Mouse (Mus musculus): ENCODE measurements around the gene Acvr1b.

Acvr1b gene

DNA sequence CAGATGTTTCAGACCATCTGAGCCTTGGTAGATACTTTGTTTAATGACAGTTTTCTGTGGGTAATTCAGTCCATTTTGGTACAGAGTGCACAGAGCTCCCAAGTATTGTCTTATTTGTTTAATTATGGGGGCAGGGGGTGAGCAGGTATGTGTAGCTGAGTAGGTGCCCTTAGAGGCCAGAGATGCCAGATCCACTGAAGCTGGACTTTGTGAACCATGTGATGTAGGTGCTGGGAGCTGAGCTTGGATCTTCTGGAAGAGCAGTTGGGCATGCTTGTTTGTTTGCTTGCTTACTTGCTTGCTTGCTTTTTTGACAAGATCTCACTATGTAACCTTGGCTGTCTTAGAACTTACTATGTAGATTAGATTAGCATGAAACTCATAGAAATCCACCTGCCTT, 23.1 kb downstream of the Acvr1b start:
- no peak for DNase-seq (ENCODE audit: low read depth, low spot score)

GRCm38 (mm10) chr15:101197497-101198179, 23.8 kb downstream of the Acvr1b start:
- DNase-seq (ENCODE audit: low read depth, low spot score): no peak

GRCm38 (mm10) chr15:101198218-101198617, 24.4 kb downstream of the Acvr1b start:
- DNase-seq (ENCODE audit: low read depth, low spot score): peak; percentile 67

DNA sequence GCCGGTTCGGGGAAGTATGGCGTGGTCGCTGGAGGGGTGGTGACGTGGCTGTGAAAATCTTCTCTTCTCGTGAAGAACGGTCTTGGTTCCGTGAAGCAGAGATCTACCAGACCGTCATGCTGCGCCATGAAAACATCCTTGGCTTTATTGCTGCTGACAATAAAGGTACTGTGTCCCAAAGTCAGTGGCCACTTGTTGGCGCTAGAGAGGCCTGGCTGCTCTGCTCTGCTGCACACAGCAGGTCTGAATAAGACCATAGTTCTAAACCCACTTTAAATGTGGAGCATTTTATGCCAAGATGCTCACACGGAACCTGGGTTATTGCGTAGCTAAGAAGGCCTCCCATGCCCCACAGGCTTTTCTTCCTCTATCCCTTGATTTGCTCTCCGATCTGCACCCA, 25.0 kb downstream of the Acvr1b start:
- DNase-seq (ENCODE audit: low read depth, low spot score): no peak

DNA sequence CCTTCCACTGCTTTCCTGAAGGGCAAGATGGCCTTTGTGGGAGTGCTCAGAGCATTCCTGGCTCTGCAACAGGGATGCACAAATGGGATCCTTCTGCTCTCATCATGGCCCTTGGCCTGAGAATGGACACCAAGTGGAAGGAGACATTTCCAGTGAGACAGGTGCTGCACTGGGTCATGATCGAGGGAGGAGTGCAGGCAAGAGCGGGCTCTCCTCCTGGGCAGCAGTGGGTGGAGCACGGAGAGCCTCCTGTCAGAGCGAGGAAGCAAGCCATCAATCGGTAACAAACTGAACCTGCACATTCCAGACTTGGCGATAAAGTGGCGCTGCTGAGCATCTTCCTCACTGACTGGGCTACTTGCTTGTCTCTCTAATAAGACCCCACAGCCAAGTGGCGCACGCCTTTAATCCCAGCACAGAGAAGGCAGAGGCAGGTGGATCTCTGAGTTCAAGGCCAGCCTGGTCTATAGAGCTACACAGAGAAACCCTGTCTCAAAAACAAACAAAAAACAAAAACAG, 27.0 kb downstream of the Acvr1b start:
- DNase-seq (ENCODE audit: low read depth, low spot score): no peak

DNA sequence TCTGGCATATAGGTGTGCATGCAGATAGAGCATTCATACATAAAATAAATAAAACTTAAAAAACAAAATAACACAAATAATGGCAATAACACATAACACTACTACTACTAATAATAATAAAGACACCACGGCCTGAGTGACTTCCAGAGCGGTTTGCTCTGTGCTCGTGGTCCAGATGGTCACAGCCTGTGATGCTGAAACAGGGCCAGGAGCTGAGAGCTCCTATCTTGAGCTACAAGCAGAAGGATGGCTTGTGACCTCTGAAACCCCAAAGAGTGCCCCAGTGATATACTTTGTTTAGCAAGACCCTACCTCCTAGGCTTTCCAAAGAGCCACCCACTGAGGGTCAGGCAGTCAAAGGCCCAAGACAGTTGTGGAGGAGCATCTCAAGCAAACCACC, 27.5 kb downstream of the Acvr1b start:
- no peak for DNase-seq (ENCODE audit: low read depth, low spot score)

DNA sequence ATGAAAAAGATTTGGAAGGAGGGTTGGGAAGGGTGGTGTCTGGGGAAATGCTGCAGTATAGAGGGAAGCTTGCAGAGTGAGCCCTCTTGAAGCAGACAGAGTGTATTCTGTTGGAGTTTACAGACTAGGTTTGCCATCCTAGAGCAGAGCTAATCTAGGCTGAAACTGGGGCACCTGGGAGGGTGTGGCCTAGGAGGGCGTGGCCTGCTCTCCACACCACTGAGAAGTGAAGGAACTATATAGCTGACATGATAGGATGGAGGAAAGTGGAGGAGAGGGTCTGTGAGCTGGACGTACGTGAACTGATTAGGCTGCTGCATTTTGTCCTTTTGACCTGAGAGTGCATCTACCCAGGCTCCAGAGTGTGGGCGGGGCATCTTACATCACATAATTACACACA, 29.8 kb downstream of the Acvr1b start:
- no peak for DNase-seq (ENCODE audit: low read depth, low spot score)

DNA sequence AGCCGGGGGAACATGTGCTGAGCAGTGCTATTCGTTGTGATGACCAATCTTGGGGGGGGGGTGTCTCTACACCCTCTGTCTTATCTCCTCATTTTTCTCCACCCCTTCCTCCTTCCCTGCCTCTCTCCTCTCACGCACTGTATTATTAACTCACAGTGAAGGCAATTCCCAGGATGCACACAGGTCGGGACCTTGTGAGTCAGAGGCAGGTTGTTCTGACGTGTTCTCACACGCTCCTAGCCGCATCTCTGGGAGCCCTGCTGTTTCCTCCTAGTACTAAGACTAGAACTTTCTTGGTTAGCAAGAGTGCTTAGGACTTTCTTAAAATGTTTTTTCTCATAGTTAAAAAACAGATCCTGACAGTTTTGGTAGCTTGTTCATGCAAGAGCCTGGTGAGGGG, 30.9 kb downstream of the Acvr1b start:
- no peak for DNase-seq (ENCODE audit: low read depth, low spot score)

- DNase-seq (ENCODE audit: low read depth, low spot score): no peak
Observed at GRCm38 (mm10) chr15:101210228-101210627, 36.4 kb downstream of the Acvr1b start.

DNA sequence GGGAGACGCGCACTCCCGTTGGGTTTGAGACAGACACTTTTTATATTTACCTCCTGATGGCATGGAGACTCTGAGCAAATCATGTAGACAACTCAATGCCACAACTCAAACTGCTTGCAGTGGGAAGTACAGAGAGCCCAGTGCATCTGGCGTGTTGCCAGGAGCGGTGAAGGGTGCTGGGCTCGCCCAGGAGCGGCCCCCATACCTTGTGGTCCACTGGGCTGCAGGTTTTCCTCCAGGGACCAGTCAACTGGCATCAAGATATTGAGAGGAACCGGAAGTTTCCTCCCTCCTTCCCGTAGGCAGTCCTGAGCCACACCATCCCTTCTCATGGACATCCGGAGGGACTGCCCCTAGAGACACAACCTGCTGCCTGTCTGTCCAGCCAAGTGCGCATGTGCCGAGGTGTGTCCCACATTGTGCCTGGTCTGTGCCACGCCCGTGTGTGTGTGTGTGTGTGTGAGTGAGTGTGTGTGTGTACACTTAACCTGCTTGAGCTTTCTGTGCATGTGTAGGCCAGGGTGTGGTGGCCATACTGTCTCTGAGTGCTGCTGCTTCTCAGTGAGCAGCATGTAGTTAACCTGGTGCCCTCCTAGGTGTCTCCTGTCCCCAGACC, 37.2 kb downstream of the Acvr1b start:
- DNase-seq (ENCODE audit: low read depth, low spot score): no peak

- peak; percentile 78 for DNase-seq (ENCODE audit: low read depth, low spot score)
Observed at GRCm38 (mm10) chr15:101212435-101212834, 38.6 kb downstream of the Acvr1b start.

- no peak for DNase-seq (ENCODE audit: low read depth, low spot score)
Observed at GRCm38 (mm10) chr15:101215136-101215535, 41.3 kb downstream of the Acvr1b start.

GRCm38 (mm10) chr15:101216036-101216435, 42.2 kb downstream of the Acvr1b start:
- DNase-seq (ENCODE audit: low read depth, low spot score): no peak

GRCm38 (mm10) chr15:101220905-101221297, 47.0 kb downstream of the Acvr1b start:
- no peak for DNase-seq (ENCODE audit: low read depth, low spot score)

GRCm38 (mm10) chr15:101221298-101222104, 47.6 kb downstream of the Acvr1b start:
- DNase-seq (ENCODE audit: low read depth, low spot score): peak; percentile 63

DNA sequence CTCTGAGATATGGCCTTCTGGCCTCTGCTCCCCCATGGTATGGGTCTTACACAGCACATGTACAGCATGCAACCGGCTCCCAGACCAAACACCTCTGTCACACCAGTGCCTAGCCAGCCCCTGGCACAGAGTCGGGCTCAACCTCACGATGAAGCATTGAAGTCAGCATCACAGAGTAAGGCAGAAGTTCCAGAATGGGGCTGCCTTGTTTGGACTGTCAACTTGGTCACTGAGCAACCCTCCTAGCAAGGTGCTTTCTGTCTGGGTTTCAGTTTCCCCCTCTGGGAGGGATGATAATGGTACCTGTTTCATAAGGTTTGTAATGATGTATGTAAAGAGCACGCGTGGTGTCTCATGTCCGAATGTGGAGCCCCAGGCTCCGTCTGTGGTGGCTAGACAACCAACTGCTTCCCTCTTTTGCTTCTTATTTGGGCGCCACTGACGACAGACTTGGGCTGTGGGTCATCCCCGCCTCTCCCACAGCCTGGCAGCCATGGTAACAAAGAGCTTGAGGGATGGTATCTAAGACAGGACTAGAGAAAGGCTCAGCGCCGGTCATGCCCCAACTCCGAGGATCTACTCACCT, 49.1 kb downstream of the Acvr1b start:
- DNase-seq (ENCODE audit: low read depth, low spot score): no peak

GRCm38 (mm10) chr15:101223596-101223995, 49.7 kb downstream of the Acvr1b start:
- no peak for DNase-seq (ENCODE audit: low read depth, low spot score)

GRCm38 (mm10) chr15:101224006-101224906, 50.4 kb downstream of the Acvr1b start, which contains the start of gene Grasp:
Grasp (plus strand) TSS chr15:101224188.
- peak; percentile 88 for DNase-seq (ENCODE audit: low read depth, low spot score)

- no peak for DNase-seq (ENCODE audit: low read depth, low spot score)
Observed at GRCm38 (mm10) chr15:101224977-101225376, 51.1 kb downstream of the Acvr1b start.

DNA sequence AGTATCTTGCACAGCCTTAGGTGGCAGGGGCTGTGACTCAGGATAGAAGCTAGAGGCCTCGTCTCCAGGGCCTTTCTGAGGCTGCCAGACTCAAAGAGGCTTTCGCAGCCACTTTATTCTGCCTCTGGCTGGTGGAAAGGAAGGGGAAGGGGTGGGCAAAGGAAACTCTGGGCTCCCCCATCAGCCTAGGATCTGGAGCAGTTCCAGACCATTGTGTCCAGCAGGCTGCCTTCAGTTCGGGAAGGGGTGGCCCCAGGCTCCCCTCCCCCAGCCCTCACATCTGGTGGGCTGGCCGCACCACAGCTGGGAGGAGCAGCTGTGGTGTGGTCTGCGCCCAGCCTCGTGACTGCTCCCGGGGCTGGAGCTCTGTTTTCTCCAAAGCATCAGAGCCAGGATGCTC, 54.1 kb downstream of the Acvr1b start:
- DNase-seq (ENCODE audit: low read depth, low spot score): peak; percentile 77

Data from skeletal muscle tissue, adult 2 months (tissue).